Mouse (Mus musculus): ENCODE results near the gene Grip1. TPM values are rescaled to one million over a fixed set of nuclear protein-coding genes. Genes with fewer than 3 reads are reported as not detected.

Grip1 gene
- polyA plus RNA-seq, 1 experiment from 2014 or later, result 2.8 TPM

DNA sequence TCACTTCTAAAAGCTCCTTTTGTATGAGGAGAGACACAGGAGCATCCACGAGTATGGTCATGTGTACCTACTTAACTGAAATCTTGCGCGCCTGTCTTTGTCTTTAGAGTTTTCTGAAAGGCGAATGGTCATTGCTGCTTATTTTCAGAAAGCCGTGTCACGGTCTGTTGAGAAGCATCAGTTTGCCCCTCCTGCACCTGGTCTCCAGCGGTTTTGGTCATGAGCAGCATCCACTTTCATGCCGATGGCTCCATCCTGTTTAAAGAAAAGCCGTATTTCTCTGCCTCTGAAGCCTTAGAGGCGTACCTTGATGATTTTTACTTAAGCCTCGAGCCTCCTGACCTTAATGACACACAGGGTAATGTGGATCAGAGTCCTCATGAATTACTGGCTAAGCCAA lies 398.0 kb downstream of the Grip1 start:
- 87% methylated on average over 11 of the region's 11 CpGs for WGBS

DNA sequence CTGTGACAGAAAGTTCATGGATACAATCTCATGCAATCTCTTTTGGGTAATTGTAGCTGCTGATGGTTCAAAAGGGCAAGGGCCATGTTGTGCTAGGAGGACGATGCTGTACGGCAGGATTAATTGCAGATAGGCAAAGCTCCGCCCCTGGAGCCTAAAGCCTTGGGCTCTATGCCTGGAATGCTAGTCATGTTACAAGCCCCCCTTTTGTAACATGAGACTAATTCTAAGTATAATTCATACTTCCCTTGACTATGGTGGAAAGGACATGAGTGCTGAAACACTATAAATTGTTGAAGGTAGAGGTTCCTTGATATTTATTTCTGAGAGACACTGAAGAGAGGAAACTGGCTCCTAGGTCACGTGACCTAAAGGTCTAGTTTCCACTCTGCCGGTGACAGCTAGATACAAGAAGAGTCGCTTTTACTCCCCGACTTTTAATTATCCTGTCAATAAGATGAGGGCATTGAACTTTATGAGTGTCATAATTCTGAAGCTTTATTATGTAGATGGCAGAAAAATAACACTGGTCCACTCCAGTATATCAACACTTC lies 399.0 kb downstream of the Grip1 start:
- 68% methylated on average over 7 of the region's 7 CpGs for WGBS
- H3K9me3 ChIP-seq (replicated peaks), result no peaks in the 10 kb centered on the region
- H3K4me1 ChIP-seq, result peaks cover 5% of the 10 kb centered on the region; the same call in 1 of the 2 replicates
- no peak overlapping the region for H3K4me3 ChIP-seq
- DNase-seq (ENCODE audit: low spot score), result no peak
- no peaks in the 10 kb centered on the region for H3K27me3 ChIP-seq (ENCODE audit: low read depth, poor library complexity, severe bottlenecking)
- no peaks in the 10 kb centered on the region for H3K36me3 ChIP-seq
- H3K27ac ChIP-seq, result no peak overlapping the region

More for the DNA sequence above, 398.0 kb downstream of the Grip1 start:
- Histone ChIP-seq H3K4me3 (no peak overlapping the region), H3K36me3 (no peaks in the 10 kb centered on the region), H3K27me3 (ENCODE audit: low read depth, poor library complexity, severe bottlenecking) (no peaks in the 10 kb centered on the region), H3K4me1 (peaks cover 5% of the 10 kb centered on the region; the same call in 1 of the 2 replicates), H3K27ac (no peak overlapping the region), H3K9me3 (replicated peaks) (no peaks in the 10 kb centered on the region)
- no peak for DNase-seq (ENCODE audit: low spot score)

DNA sequence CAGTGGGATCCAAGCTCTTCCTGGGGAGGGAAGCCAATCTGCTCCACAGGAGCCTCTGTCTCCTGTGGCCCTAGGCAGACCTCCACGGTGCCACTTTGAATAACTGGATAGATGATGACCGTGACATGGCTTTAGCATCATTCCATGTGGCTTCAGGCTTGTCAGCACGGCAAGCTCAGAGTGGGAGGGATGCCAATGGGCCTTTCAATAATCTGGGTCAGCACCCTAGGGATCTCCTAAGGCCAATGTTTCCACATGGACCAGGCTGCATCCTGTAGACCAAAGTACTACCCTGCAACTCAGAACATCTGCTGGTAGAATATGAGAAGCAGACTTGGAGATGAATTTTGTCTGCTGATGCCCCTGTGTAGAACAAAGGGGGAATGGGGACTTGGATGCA lies 414.1 kb downstream of the Grip1 start:
- no peaks in the 10 kb centered on the region for H3K4me1 ChIP-seq
- H3K4me3 ChIP-seq, result no peak overlapping the region
- no peaks in the 10 kb centered on the region for H3K27me3 ChIP-seq (ENCODE audit: low read depth, poor library complexity, severe bottlenecking)
- no peaks in the 10 kb centered on the region for H3K36me3 ChIP-seq
- 83% methylated on average over 3 of the region's 3 CpGs for WGBS
- no peak for DNase-seq (ENCODE audit: low spot score)
- H3K9me3 ChIP-seq (replicated peaks), result no peaks in the 10 kb centered on the region
- no peak overlapping the region for H3K27ac ChIP-seq

DNA sequence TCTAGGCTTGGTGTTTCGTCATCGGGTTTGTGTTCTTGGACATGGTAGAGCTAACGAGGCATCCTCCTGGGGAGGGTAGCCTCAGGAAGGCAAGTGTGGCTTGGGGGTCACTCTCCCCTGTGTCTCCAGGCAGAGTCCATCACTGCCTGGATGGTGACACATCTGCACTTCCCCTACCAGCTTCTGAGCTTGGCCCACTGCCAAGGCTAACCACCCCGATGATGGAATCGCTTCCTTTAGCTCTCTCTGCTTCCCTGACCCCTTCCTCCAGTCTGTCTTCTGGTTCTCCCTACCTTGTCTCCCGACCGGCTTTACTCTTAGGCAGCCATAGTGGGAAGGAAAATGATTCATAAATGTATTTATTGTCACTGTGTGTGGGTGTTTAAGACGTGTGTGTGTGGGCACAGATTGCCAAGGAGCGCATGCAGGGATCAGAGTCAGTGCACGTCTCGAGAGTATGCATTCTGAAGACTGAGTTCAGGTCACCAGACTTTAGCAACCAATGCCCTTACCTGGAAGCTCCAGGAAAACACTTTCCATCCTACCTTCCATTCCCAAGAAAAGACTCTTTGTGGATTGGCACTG lies 415.5 kb downstream of the Grip1 start:
- DNase-seq (ENCODE audit: low spot score), result no peak

DNA sequence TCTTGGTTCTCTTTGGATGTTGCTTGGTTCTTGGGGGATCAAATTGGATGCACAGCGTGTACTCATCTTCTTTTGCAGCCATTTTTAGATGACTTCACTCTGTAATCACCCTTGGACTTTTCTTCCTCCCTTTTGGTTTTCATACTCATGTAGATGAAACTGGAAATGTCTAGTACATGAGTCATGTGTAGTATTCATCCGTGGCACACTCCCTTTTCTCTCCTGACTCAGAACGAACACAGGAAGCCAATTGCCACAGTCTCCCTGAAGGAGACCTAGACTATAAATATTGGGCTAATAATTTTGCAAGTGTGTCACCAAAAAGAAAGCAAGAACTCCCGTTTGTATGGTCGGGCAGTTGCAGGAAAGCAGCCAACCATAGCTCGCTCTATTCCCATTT lies 423.1 kb downstream of the Grip1 start:
- 87% methylated on average over 6 of the region's 6 CpGs for WGBS
- Histone ChIP-seq H3K27me3 (ENCODE audit: low read depth, poor library complexity, severe bottlenecking) (no peaks in the 10 kb centered on the region), H3K9me3 (replicated peaks) (no peaks in the 10 kb centered on the region), H3K4me1 (peaks cover 5% of the 10 kb centered on the region; the same call in 1 of the 2 replicates), H3K27ac (no peak overlapping the region), H3K4me3 (no peak overlapping the region), H3K36me3 (no peaks in the 10 kb centered on the region)
- DNase-seq (ENCODE audit: low spot score), result no peak

More for the DNA sequence above, 415.5 kb downstream of the Grip1 start:
- 94% methylated on average over 11 of the region's 11 CpGs for WGBS
- H3K27ac ChIP-seq, result no peak overlapping the region
- H3K36me3 ChIP-seq, result no peaks in the 10 kb centered on the region
- no peaks in the 10 kb centered on the region for H3K27me3 ChIP-seq (ENCODE audit: low read depth, poor library complexity, severe bottlenecking)
- H3K9me3 ChIP-seq (replicated peaks), result no peaks in the 10 kb centered on the region
- no peak overlapping the region for H3K4me3 ChIP-seq
- no peaks in the 10 kb centered on the region for H3K4me1 ChIP-seq

DNA sequence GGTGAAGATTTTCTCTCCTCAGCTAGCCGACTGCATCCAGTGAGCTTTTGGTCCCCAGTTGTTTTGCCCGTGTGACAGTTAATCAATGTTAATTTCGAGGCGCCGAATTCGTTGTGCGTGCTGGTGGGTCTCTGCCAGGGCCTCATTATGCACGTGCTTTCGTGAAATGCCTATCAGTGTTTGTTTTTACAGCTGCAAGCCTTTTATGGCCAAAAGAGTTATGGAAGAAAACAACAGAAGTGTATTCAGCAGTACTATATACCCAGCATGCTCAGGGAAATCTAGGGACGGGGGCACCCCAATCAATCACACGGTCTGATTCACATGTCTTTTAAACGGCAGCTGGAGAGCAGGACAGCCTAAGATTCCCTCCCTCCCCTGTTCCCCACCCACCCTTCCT lies 424.7 kb downstream of the Grip1 start:
- DNase-seq (ENCODE audit: low spot score), result no peak
- no peak overlapping the region for H3K4me3 ChIP-seq
- no peak overlapping the region for H3K27ac ChIP-seq
- H3K9me3 ChIP-seq (replicated peaks), result no peaks in the 10 kb centered on the region
- no peaks in the 10 kb centered on the region for H3K36me3 ChIP-seq
- H3K4me1 ChIP-seq, result peaks cover 5% of the 10 kb centered on the region; the same call in 1 of the 2 replicates
- no peaks in the 10 kb centered on the region for H3K27me3 ChIP-seq (ENCODE audit: low read depth, poor library complexity, severe bottlenecking)
- 57% methylated on average over 12 of the region's 12 CpGs for whole genome bisulfite sequencing

DNA sequence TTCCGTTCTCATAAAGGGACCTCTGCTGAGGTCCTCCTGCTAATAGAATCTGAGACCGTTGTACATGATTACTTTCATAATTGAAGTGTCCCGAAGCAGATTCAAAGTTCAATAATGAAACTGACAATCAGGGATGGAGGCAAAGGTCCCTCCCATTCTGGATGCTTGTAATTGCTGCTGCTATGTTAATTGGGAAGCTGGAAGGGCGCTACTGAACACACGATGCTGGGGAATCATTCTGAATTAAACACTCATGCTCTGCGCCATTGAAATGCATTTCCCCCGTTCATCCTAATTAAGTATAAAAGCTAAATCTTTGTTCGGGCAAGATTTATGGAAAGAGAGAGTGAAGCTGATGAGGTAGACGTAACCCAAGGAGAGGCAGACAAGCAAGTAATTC lies 431.0 kb downstream of the Grip1 start:
- Histone ChIP-seq H3K9me3 (replicated peaks) (no peaks in the 10 kb centered on the region), H3K4me1 (no peaks in the 10 kb centered on the region), H3K27ac (no peak overlapping the region), H3K27me3 (ENCODE audit: low read depth, poor library complexity, severe bottlenecking) (no peaks in the 10 kb centered on the region), H3K4me3 (no peak overlapping the region), H3K36me3 (no peaks in the 10 kb centered on the region)
- WGBS, result 83% methylated on average over 9 of the region's 9 CpGs
- DNase-seq (ENCODE audit: low spot score), result no peak

DNA sequence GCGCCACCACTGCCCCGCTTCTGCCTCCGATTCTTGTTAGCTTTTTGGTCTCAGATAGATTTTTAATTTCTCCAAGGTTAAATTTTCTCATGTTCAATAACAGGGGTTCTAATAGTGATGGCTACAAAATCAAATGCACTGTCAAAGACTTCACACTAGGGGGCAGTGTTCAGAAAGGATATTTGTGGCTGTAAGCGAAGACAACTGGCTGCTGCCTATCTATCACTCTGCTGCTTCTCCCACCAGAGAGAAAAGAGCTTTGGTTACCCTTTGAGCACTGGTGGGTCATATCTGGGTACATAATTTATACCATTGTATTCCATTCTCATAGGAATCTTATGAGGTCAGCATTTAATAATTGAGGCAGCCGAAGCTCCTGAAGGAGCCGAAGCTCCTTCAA lies 431.9 kb downstream of the Grip1 start:
- H3K27ac ChIP-seq, result no peak overlapping the region
- H3K36me3 ChIP-seq, result no peaks in the 10 kb centered on the region
- H3K4me1 ChIP-seq, result no peaks in the 10 kb centered on the region
- no peak overlapping the region for H3K4me3 ChIP-seq
- DNase-seq (ENCODE audit: low spot score), result no peak
- no peaks in the 10 kb centered on the region for H3K9me3 ChIP-seq (replicated peaks)
- no peaks in the 10 kb centered on the region for H3K27me3 ChIP-seq (ENCODE audit: low read depth, poor library complexity, severe bottlenecking)
- 74% methylated on average over 6 of the region's 6 CpGs for WGBS

DNA sequence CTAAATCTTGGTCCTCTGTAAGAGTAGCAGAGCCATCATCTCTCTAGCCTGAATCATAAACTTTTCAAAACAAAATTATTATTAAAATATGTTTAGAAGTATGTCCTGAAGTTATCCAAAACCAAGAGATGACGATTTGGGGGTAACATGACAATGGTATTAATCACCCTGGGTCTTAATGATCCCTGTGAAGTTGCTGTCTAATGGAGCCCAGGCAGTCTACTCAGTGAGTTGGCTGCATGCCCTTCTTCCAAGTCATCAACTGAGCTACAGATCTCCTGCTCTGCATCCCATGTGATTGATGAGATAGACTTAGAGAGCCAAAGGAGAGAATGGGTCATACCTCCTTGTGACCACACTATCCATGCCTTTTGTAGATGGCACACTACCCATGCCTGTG lies 433.1 kb downstream of the Grip1 start:
- WGBS, result 80% methylated on average over 1 of the region's 1 CpGs

DNA sequence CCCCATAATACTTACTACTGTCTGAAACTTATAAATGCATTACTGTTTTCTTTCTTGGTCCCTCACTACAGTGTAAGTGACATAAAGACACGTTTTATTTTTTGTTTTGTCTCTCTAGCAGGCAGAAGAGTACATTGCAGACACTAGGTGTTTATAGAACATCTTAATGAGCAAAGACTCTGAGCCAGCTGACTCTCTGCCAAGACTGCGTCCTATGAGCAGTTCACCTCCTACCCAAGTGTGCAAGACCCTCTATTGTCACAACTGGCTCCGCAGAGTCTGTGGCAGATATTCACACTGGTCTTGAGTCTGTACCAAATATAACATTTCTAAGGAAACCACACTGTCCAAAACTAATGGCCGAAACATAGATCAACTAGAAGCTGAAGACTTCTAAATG lies 449.1 kb downstream of the Grip1 start:
- no peak overlapping the region for H3K4me3 ChIP-seq
- no peaks in the 10 kb centered on the region for H3K9me3 ChIP-seq (replicated peaks)
- no peaks in the 10 kb centered on the region for H3K36me3 ChIP-seq
- no peaks in the 10 kb centered on the region for H3K27me3 ChIP-seq (ENCODE audit: low read depth, poor library complexity, severe bottlenecking)
- H3K27ac ChIP-seq, result no peak overlapping the region
- no peak for DNase-seq (ENCODE audit: low spot score)
- 83% methylated on average over 4 of the region's 4 CpGs for WGBS
- H3K4me1 ChIP-seq, result no peaks in the 10 kb centered on the region

More for the DNA sequence above, 433.1 kb downstream of the Grip1 start:
- Histone ChIP-seq H3K9me3 (replicated peaks) (no peaks in the 10 kb centered on the region; the same call in 1 of the 2 replicates), H3K36me3 (no peaks in the 10 kb centered on the region), H3K4me3 (no peak overlapping the region), H3K4me1 (no peaks in the 10 kb centered on the region), H3K27me3 (ENCODE audit: low read depth, poor library complexity, severe bottlenecking) (no peaks in the 10 kb centered on the region), H3K27ac (no peak overlapping the region)
- DNase-seq (ENCODE audit: low spot score), result no peak

DNA sequence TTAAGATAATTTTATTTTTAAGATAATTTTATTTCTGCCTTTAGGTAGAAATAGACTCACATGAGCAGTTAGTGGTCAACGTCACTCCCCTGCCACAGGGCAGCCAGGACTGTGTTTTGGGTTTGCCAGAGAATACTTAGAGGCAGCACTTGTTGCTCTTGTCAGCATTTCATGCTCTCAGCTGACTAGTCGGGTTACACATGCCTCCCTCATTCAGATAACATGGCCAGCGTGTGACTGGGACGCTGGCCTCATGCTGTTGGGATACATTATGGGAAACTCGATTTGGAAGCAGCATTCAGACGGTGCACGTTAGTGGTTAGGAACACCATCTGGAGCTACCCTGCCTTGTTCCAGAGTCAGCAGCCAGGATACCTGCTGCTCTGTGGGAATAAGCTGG lies 453.2 kb downstream of the Grip1 start:
- H3K36me3 ChIP-seq, result no peaks in the 10 kb centered on the region
- no peak overlapping the region for H3K4me3 ChIP-seq
- H3K9me3 ChIP-seq (replicated peaks), result no peaks in the 10 kb centered on the region
- no peak overlapping the region for H3K27ac ChIP-seq
- H3K27me3 ChIP-seq (ENCODE audit: low read depth, poor library complexity, severe bottlenecking), result no peaks in the 10 kb centered on the region
- H3K4me1 ChIP-seq, result peaks cover 3% of the 10 kb centered on the region
- DNase-seq (ENCODE audit: low spot score), result no peak
- WGBS, result 89% methylated on average over 7 of the region's 7 CpGs

DNA sequence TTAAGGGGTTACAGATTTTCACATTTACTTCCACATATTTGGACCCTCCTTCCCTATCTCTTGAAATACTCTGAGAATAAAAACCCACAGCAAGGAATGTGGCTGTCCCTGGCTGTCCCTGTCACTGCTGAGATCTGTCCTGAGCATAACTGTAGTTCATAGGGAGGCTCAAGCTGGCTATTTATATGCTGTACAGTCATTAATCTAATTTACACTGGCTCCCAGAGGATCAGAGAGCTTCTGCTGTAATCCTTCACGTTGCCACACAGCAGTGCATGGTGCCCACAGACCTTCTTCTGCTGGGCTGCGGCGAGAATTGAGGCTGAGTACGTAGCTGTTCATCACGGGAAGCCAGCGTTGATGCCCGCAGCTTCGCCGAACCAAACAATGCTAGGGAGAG lies 464.4 kb downstream of the Grip1 start:
- Histone ChIP-seq H3K4me3 (no peak overlapping the region), H3K9me3 (replicated peaks) (no peaks in the 10 kb centered on the region), H3K27me3 (ENCODE audit: low read depth, poor library complexity, severe bottlenecking) (no peaks in the 10 kb centered on the region), H3K4me1 (no peaks in the 10 kb centered on the region), H3K36me3 (no peaks in the 10 kb centered on the region), H3K27ac (no peak overlapping the region)
- DNase-seq (ENCODE audit: low spot score), result no peak
- WGBS, result 86% methylated on average over 9 of the region's 9 CpGs

DNA sequence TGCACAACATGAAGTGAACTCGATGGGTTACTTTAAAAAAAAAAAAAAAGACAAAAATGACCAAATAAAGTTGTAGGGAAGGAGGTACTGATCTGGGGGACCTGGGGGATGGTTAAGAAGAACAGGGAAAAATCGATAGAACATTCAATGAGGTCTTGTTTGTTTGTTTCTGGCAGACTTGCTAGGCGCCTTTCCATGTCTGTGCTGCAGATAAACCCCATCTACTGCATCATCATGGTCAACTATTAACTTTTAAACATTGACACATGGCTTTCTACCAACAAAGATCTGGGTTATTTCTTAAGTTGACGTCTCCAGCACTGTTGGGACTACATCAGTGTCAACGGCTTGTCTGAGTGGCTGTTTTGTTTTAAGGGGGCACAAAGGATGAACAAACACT lies 474.3 kb downstream of the Grip1 start:
- no peaks in the 10 kb centered on the region for H3K36me3 ChIP-seq
- H3K9me3 ChIP-seq (replicated peaks), result no peaks in the 10 kb centered on the region
- WGBS, result 91% methylated on average over 5 of the region's 5 CpGs
- H3K4me3 ChIP-seq, result no peak overlapping the region
- H3K27me3 ChIP-seq (ENCODE audit: low read depth, poor library complexity, severe bottlenecking), result no peaks in the 10 kb centered on the region
- H3K27ac ChIP-seq, result no peak overlapping the region
- no peak for DNase-seq (ENCODE audit: low spot score)
- H3K4me1 ChIP-seq, result no peaks in the 10 kb centered on the region

DNA sequence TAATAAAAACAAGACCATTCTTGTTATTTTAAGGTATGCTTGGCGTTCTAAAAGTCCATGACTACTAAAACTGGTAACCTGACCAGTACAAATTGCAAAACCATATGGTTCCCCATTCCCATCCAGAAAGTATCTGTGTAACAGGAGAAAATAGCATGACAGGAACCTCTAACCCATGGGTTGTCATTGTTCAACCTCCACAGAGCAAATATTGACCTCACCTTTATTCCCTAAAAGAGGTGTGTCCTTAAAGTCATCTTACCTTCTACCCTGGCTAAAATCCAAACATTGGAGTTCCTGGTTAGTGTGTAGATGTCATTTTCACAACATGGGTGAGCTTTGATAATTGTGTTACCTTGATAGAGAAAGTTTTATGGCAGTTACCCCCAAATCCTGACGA lies 475.3 kb downstream of the Grip1 start:
- 89% methylated on average over 2 of the region's 2 CpGs for WGBS
- no peak for DNase-seq (ENCODE audit: low spot score)
- Histone ChIP-seq H3K9me3 (replicated peaks) (no peaks in the 10 kb centered on the region), H3K27me3 (ENCODE audit: low read depth, poor library complexity, severe bottlenecking) (no peaks in the 10 kb centered on the region), H3K4me1 (no peaks in the 10 kb centered on the region), H3K4me3 (no peak overlapping the region), H3K27ac (no peak overlapping the region), H3K36me3 (no peaks in the 10 kb centered on the region)

Measured in limb, embryonic 10.5 days (tissue).